Mouse (Mus musculus) gastrocnemius, adult 2 months (tissue): Measurements from ENCODE around the gene Smim5. TPM values are rescaled to one million over a fixed set of nuclear protein-coding genes. Genes with fewer than 3 reads are reported as not detected.

ENCODE experiments used
- DNase-seq: peaks from one replicate; pipeline ENCODE4 v3.0.0; 2022
- H3K27ac ChIP-seq: fragments of 200-600 bp; 2 replicates; pipeline ENCODE4 v1.8.1; 2022; ENCODE audit warnings: mild to moderate bottlenecking
- H3K4me3 ChIP-seq: fragments of 200-600 bp; 2 replicates; pipeline ENCODE4 v1.8.1; 2022; ENCODE audit warnings: mild to moderate bottlenecking, moderate library complexity
- CTCF ChIP-seq: fragments of 200-600 bp; IDR thresholded peaks from 2 replicates; pipeline ENCODE4 v1.8.1; 2022; ENCODE audit warnings: antibody characterized with exemption, mild to moderate bottlenecking, moderate library complexity
- intact Hi-C: fragments of 180-260 bp; cut with DNase I; formaldehyde crosslinking; loops from one replicate; pipeline ENCODE4 v1.15.1; 2025
- total RNA-seq, 2 experiments: library from RNA; stranded (reverse); gene quantifications; 2 replicates each; pipeline ENCODE4 v1.2.3; 2021

The Smim5 gene
- total RNA-seq, 2 experiments from 2014 or later, result 0.23 to 0.89 TPM

DNA sequence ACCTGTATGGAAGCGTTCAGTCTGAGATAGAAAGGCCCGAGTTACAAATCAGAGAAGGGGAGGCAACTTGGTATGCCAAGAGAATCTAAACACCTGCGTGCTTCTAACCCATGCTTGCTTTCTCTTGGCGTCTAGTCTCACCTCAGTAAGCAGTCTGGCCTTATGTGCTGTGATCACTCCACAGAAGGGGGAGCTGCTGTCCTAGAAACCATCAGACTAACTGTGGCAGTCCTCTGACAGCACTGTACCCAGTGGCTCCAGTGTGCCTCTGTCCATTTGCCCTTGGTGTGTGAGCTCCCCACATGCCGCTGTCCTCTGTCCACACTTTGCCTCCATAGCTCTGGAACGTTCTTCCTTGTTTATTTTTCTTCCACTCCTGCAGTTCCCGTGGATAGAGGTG is 42.2 kb downstream of the Smim5 start:
- no peak overlapping the region for H3K27ac ChIP-seq
- peak; percentile 9; the same call in 1 of the 2 replicates for TF ChIP-seq CTCF
- intact Hi-C loops, result no loop called here
- DNase-seq, result no peak
- H3K4me3 ChIP-seq, result no peak overlapping the region

DNA sequence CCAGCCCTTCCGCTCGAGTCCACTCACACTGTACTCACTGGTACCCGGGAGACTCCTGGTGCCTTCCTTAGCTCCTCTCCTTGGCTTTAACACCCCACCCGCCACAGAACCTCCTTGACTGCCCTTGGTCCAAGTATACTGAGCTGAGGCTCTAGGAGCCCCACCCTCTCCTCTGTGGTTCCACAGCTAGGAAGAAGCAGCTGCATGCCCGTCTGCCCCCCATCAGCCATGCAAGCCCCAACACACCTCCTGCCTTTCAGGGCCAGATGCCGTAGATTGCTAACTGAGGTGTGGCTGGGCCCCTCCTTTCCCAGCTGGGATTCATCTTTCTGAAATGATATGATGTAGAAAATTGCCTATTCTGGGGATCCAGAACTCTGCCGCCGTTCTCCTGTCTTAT is 45.5 kb downstream of the Smim5 start:
- no peak overlapping the region for H3K4me3 ChIP-seq
- DNase-seq, result no peak
- H3K27ac ChIP-seq, result no peak overlapping the region
- intact Hi-C loops, result no loop called here
- no peak for TF ChIP-seq CTCF

DNA sequence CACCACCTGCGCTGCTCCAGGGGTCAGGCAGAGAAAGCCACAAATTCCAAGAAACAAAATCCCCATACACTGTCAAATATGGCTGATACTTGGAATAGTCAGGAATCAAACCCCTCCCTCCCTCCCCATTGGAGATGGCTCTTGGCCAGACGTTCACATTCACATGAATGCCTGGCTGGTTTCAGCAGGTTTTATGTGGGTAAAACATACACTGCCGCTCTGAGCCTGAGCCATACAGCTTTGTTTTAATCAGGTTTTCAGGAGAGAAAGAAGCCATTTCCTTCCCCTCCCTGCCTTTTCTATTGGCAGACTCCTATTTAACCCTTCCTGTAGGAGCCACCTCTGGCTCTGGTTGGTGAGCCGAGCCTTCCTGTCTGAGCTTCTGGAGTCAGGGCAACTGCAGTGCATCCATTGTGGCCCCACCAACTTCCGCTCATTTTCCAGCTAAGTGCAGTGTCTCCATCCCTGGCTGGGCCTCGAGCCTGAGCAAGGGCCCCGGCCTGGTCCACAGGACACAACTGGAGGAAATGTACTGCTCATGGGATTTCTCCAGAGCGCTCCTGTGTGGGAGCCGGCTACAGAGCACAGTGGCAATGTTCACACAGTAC is 46.6 kb downstream of the Smim5 start:
- no peak for TF ChIP-seq CTCF
- H3K4me3 ChIP-seq, result no peak overlapping the region
- no peak for DNase-seq
- intact Hi-C loops, result no loop called here
- H3K27ac ChIP-seq, result peak overlapping the region; percentile 63

DNA sequence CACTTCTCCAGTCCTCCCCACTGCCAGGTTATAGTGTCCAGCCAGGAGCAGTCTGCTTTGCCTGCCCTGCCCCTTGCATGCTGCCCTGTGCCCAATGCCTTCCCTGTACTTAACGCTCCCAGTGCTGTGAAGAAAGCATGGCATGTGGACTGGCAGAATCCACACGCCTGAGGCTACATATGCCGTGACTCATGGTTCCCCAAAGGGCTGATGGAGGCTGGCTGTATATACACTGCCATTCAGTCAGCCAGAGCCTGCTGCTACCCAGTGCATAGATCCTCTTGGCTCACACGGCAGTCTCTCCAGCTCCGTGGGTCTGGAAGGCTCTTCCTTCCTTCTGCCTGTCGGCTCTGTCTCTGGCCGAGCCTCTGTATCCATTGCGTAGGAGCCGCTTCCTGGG is 48.5 kb downstream of the Smim5 start:
- no peak for TF ChIP-seq CTCF
- Histone ChIP-seq H3K4me3 (no peak overlapping the region), H3K27ac (no peak overlapping the region)
- no peak for DNase-seq
- intact Hi-C loops, result no loop called here

DNA sequence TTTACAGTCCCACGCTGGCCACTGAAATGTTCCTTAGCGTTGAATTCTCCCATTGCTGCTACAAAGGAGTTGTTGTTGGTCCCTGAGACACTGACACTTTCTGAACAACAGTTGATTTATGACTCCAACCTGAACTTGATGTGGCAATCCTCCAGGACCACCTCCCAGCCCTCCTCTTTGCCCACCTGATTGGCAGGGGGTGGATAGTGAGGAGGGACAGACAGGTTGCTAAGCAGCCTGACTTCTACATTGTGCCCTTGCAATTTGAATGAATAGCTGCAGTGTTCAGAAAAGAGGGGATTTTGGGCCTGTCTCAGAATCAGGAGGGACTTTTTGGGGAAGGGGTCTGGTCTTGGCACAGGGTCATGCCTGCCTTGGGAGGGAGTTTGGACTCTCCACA is 51.0 kb downstream of the Smim5 start:
- intact Hi-C loops, result no loop called here
- H3K4me3 ChIP-seq, result no peak overlapping the region
- no peak for DNase-seq
- H3K27ac ChIP-seq, result peak overlapping the region; percentile 9; the same call in 1 of the 2 replicates
- TF ChIP-seq CTCF, result no peak

DNA sequence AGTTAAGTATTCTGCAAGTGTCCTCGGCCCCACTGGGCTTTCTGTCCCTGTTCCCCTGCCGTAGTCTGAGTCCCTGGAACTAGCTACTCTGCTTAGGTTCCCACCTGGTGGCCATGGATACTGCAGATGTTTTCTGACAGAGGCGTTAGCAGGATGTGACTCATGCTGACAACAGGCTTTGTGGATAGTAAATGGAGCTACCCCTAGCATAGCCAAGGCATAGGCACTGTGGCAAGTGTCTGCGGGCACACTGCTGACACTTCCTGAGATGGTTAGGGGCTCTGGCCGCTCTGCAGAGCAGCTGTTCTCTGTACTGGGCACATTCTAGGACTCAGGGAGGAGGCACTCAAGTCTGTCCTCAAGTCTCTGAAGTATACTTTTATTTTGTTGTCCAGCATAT is 54.9 kb downstream of the Smim5 start:
- H3K27ac ChIP-seq, result peak overlapping the region; percentile 79
- no peak overlapping the region for H3K4me3 ChIP-seq
- TF ChIP-seq CTCF, result no peak
- intact Hi-C loops, result no loop called here
- no peak for DNase-seq

DNA sequence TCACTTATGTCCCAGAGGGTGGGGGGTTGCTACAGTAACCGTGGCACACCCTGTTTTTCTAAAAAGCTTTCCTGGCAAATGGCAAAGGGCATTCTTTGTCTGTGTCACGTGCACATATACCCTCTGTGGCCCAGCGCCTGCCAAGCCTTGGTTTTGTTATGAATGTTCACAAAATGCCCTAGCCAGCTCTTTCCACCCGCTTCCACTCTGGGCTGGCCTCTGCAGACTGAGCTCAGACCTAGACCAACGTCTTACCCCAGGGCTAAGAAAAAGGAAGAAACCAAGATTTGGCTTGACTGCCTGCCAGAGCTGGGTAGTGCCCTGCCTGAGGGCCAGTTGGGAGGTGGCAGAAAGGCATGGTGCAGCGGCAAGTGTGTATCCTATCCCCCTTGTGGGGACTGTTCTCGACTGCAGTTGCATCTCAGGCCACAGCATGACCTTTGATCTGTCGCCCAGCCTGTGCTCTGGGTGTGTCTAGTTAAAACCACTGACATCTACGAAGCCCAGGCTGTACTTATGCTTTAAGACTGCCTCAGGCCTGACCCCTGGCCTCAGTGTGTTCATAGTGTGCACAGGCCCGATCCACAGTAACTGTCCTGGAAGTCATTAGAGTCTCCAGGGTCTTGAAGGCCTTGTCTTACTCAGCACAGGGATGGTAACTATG is 55.6 kb downstream of the Smim5 start:
- intact Hi-C loops, result no loop called here
- Histone ChIP-seq H3K27ac (peak overlapping the region; percentile 79), H3K4me3 (no peak overlapping the region)
- peak; percentile 40 for DNase-seq
- TF ChIP-seq CTCF, result no peak

Other genes starting within 250 kb of the Smim5 start
- gene Grb2, start 191.4 kb upstream of the Smim5 start, total RNA-seq, result 10 to 100 TPM; 60.3 to 74.7 TPM
- 10 to 100 TPM; 90.6 to 99.5 TPM for gene Tmem94, start 134.5 kb upstream of the Smim5 start, total RNA-seq
- gene Caskin2, start 86.3 kb upstream of the Smim5 start, total RNA-seq, result 10 to 100 TPM; 14.5 to 19.2 TPM
- 1 to 10 TPM; 6.2 to 6.9 TPM for gene Tsen54, start 85.2 kb upstream of the Smim5 start, total RNA-seq
- 1 to 10 TPM; 8.3 to 9.8 TPM for gene Llgl2, start 75.9 kb upstream of the Smim5 start, total RNA-seq
- not detected for gene Myo15b, start 41.6 kb upstream of the Smim5 start, total RNA-seq
- not detected for gene Smim6, start 12.1 kb downstream of the Smim5 start, total RNA-seq
- 10 to 100 TPM; 12.1 to 13.4 TPM for gene Sap30bp, start 33.3 kb downstream of the Smim5 start, total RNA-seq
- gene Recql5, start 33.5 kb downstream of the Smim5 start, total RNA-seq, result 1 to 10 TPM; 7.5 to 8.6 TPM
- gene Itgb4, start 74.7 kb downstream of the Smim5 start, total RNA-seq, result 1 to 10 TPM; 4.2 to 4.5 TPM
- 1 to 10 TPM; 3.0 to 3.8 TPM for gene Galk1, start 112.8 kb downstream of the Smim5 start, total RNA-seq
- 10 to 100 TPM; 55.9 to 58.7 TPM for gene H3f3b, start 128.0 kb downstream of the Smim5 start, total RNA-seq
- 1 to 10 TPM; 7.0 to 7.4 TPM for gene Unk, start 130.4 kb downstream of the Smim5 start, total RNA-seq
- under 1 TPM; 0.13 to 0.50 TPM for gene Unc13d, start 178.0 kb downstream of the Smim5 start, total RNA-seq
- 10 to 100 TPM; 77.2 to 81.8 TPM for gene Wbp2, start 187.0 kb downstream of the Smim5 start, total RNA-seq
- 10 to 100 TPM in 1 of 2 experiments, 1 to 10 TPM in 1; 6.0 to 12.2 TPM for gene Trim47, start 227.2 kb downstream of the Smim5 start, total RNA-seq
- gene Trim65, start 231.2 kb downstream of the Smim5 start, total RNA-seq, result 1 to 10 TPM; 4.2 to 6.6 TPM
- 10 to 100 TPM; 47.5 to 61.5 TPM for gene Mrpl38, start 238.9 kb downstream of the Smim5 start, total RNA-seq